Comparison of ENCODE assay signal across 16 mouse cellular contexts in the genomic region with DNA sequence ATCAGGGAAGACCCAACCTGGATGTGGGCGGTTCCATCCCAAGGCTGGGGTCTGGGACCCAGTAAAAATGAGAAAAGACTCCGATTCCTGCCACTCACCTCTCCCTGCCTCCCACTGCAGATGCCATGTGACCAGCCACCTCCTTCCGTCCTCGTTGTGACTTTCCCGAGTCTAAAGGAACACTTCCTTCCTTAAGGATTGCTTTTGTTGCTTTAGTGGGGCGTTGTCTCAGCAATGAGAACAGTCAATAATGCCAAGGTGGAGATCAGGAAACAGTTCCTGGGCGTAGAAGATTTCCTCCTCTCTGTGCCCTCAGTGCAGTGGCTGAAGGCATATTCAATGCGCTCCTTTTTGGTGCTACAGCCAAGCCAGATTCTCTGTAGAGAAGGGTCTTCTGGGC. TPM values are rescaled to one million over a fixed set of nuclear protein-coding genes. Genes with fewer than 3 reads are reported as not detected.
A peak's percentile ranks its signal among the peaks of the same experiment; 100 is the strongest.
DNase-seq lines count a peak whose midpoint lies in the region; ATAC-seq and TF ChIP-seq lines count a peak whose summit lies in the region.
"Had no signal": no experiment of that assay in that cellular context is flagged by ENCODE, and none has a peak within 500 bp of the region (broad histone marks: within the 10 kb centered on the region; RNA-seq: fewer than 3 reads in every experiment).

No protein-coding gene starts in this region.

- H3K9me3 ChIP-seq in kidney, embryonic 14.5 days (ENCODE audit: control insufficient read depth, low read length) = no peaks in the 10 kb centered on the region
- no peaks in the 10 kb centered on the region for H3K9me3 ChIP-seq in heart, embryonic 15.5 days (replicated peaks)
- H3K9me3 ChIP-seq in forebrain, postnatal 0 days (ENCODE audit: low read length) = no peaks in the 10 kb centered on the region
- H3K9me3 ChIP-seq: embryonic facial prominence, embryonic 13.5 days; limb, embryonic 15.5 days; neural tube, embryonic 13.5 days had no signal

- no peak for TF ChIP-seq CTCF in forebrain, postnatal 0 days (IDR thresholded peaks at IDR 0.05; ENCODE audit: low read depth)

- WGBS in kidney, embryonic 14.5 days = 88% methylated on average over 8 of the region's 8 CpGs
- 70% methylated on average over 8 of the region's 8 CpGs for WGBS in heart, embryonic 15.5 days
- 90% methylated on average over 8 of the region's 8 CpGs for WGBS in forebrain, postnatal 0 days

- no peak overlapping the region for H3K27ac ChIP-seq in kidney, embryonic 14.5 days (ENCODE audit: low read depth, low read length)
- peak overlapping the region; percentile 78 for H3K27ac ChIP-seq in heart, embryonic 15.5 days
- H3K27ac ChIP-seq in forebrain, postnatal 0 days (ENCODE audit: low read depth, low read length) = no peak overlapping the region
- H3K27ac ChIP-seq: embryonic facial prominence, embryonic 13.5 days; limb, embryonic 15.5 days; neural tube, embryonic 13.5 days had no signal

- no peak overlapping the region for H3K9ac ChIP-seq in kidney, embryonic 14.5 days (ENCODE audit: low read depth, low read length)
- H3K9ac ChIP-seq in heart, embryonic 15.5 days = no peak overlapping the region
- H3K9ac ChIP-seq in forebrain, postnatal 0 days = no peak overlapping the region
- H3K9ac ChIP-seq: embryonic facial prominence, embryonic 13.5 days; limb, embryonic 15.5 days; neural tube, embryonic 13.5 days had no signal

- no peaks in the 10 kb centered on the region for H3K27me3 ChIP-seq in kidney, embryonic 14.5 days (ENCODE audit: control insufficient read depth, insufficient read depth, low read length)
- H3K27me3 ChIP-seq in heart, embryonic 15.5 days = no peaks in the 10 kb centered on the region
- no peaks in the 10 kb centered on the region for H3K27me3 ChIP-seq in forebrain, postnatal 0 days (ENCODE audit: insufficient read depth, low read length)
- H3K27me3 ChIP-seq: embryonic facial prominence, embryonic 13.5 days; limb, embryonic 15.5 days; neural tube, embryonic 13.5 days had no signal

- no peak overlapping the region for H3K4me2 ChIP-seq in kidney, embryonic 14.5 days (replicated peaks; ENCODE audit: low read depth, low read length)
- peak overlapping the region; percentile 12 for H3K4me2 ChIP-seq in heart, embryonic 15.5 days
- H3K4me2 ChIP-seq in forebrain, postnatal 0 days (ENCODE audit: low read depth) = no peak overlapping the region
- H3K4me2 ChIP-seq: embryonic facial prominence, embryonic 13.5 days; limb, embryonic 15.5 days; midbrain, embryonic 11.5 days; neural tube, embryonic 13.5 days had no signal

- peaks cover 5% of the 10 kb centered on the region; the same call in 1 of the 2 replicates for H3K4me1 ChIP-seq in kidney, embryonic 14.5 days (ENCODE audit: control insufficient read depth, insufficient read depth, low read length)
- peaks cover 32% of the 10 kb centered on the region for H3K4me1 ChIP-seq in heart, embryonic 15.5 days (replicated peaks)
- peaks cover 4% of the 10 kb centered on the region; the same call in 1 of the 2 replicates for H3K4me1 ChIP-seq in forebrain, postnatal 0 days (ENCODE audit: insufficient read depth)
- H3K4me1 ChIP-seq: limb, embryonic 15.5 days had no signal

- peaks cover 5% of the 10 kb centered on the region; the same call in 1 of the 2 replicates for H3K36me3 ChIP-seq in kidney, embryonic 14.5 days (ENCODE audit: control insufficient read depth, insufficient read depth, low read length)
- H3K36me3 ChIP-seq in heart, embryonic 15.5 days = no peaks in the 10 kb centered on the region
- H3K36me3 ChIP-seq in forebrain, postnatal 0 days (ENCODE audit: insufficient read depth) = 0 out of 2 replicates have a peak, but pooled peaks cover 7% of the 10 kb centered on the region

- no peak for ATAC-seq in kidney, embryonic 14.5 days (ENCODE audit: low FRiP score, low TSS enrichment)
- ATAC-seq in heart, embryonic 15.5 days (replicated peaks; ENCODE audit: insufficient number of reproducible peaks, insufficient read depth, low FRiP score, low read depth) = no peak
- ATAC-seq in forebrain, postnatal 0 days = no peak
- ATAC-seq: CD4-positive, CD25-positive, alpha-beta regulatory T cell, adult 4 months; forebrain, embryonic 14.5 days had no signal

- no peak overlapping the region for H3K4me3 ChIP-seq in kidney, embryonic 14.5 days (ENCODE audit: low read length)
- no peak overlapping the region for H3K4me3 ChIP-seq in heart, embryonic 15.5 days
- no peak overlapping the region for H3K4me3 ChIP-seq in forebrain, postnatal 0 days (ENCODE audit: low read depth, low read length)
- H3K4me3 ChIP-seq: embryonic facial prominence, embryonic 13.5 days; limb, embryonic 15.5 days; neural tube, embryonic 13.5 days had no signal

- DNase-seq in kidney, adult 9 months = peak; percentile 43
- DNase-seq in R1 (ENCODE audit: low read depth, low spot score) = peak; percentile 85
- DNase-seq in lung, postnatal 10 days = peak; percentile 61
- no peak for DNase-seq in forebrain, postnatal 0 days
- no peak for DNase-seq in urinary bladder, adult 18-20 months (ENCODE audit: low spot score in 2 of 2)
- DNase-seq in right cerebral cortex, postnatal 36 days (ENCODE audit: low spot score in 2 of 2) = no peak
- DNase-seq: cerebellum, adult 9-11 months; right cerebral cortex, postnatal 14 days had no signal

RNA-seq across cellular contexts. Expression of a gene that starts 12.4 kb away (rescaled TPM):
- 19.6 and 29.3 TPM in 2 replicates for polyA plus RNA-seq in kidney, embryonic 14.5 days (2014; fragmentation: Nextera tagmentation; extraction: Ambion mirVana)
- polyA plus RNA-seq in heart, embryonic 15.5 days (2015; fragmentation: Nextera tagmentation; extraction: Ambion mirVana) = 13.4 and 16.8 TPM in 2 replicates
- 39.2 and 39.7 TPM in 2 replicates for total RNA-seq in forebrain, postnatal 0 days (2014; rRNA removed)
- 33.9 and 36.3 TPM in 2 replicates for polyA plus RNA-seq in forebrain, postnatal 0 days (2015; fragmentation: Nextera tagmentation; extraction: Ambion mirVana)

RNA-seq across cellular contexts. Expression of a gene that starts 12.5 kb away (rescaled TPM):
- polyA plus RNA-seq in kidney, embryonic 14.5 days (2014; fragmentation: Nextera tagmentation; extraction: Ambion mirVana) = 34.6 and 43.9 TPM in 2 replicates
- 42.4 and 48.6 TPM in 2 replicates for polyA plus RNA-seq in heart, embryonic 15.5 days (2015; fragmentation: Nextera tagmentation; extraction: Ambion mirVana)
- 90.3 and 91.5 TPM in 2 replicates for total RNA-seq in forebrain, postnatal 0 days (2014; rRNA removed)
- polyA plus RNA-seq in forebrain, postnatal 0 days (2015; fragmentation: Nextera tagmentation; extraction: Ambion mirVana) = 62.3 and 72.6 TPM in 2 replicates

Comparison
In these comparisons a context has a peak if more than half of its experiments do, and no peak if none do; other contexts are left out.
1. DNase-seq: peak in kidney, adult 9 months (single experiment), R1 (single experiment) and lung, postnatal 10 days (single experiment); none in forebrain, postnatal 0 days (single experiment), urinary bladder, adult 18-20 months (0 of 2) and right cerebral cortex, postnatal 36 days (0 of 2).